Mouse (Mus musculus) liver, embryonic 11.5 days (tissue): ENCODE data around the gene Zfp709. TPM values are rescaled to one million over a fixed set of nuclear protein-coding genes. Genes with fewer than 3 reads are reported as not detected.
A peak's percentile ranks its signal among the peaks of the same experiment; 100 is the strongest.
"Not testable (repeated sequence)": the region's sequence is repeated elsewhere in the genome, so short reads cannot be mapped to it uniquely, and the experiment has no call there.

Experiments used
- ATAC-seq: fragments of 200-750 bp; cut with Nextera tagmentation; replicated peaks from 2 replicates; pipeline ENCODE4 v1.8.0; 2017; ENCODE audit warnings: moderate number of reproducible peaks, mild to moderate bottlenecking, moderate TSS enrichment, moderate library complexity; ENCODE audit not compliant: low FRiP score
- DNase-seq: peaks from one replicate; pipeline ENCODE4 v3.0.0-alpha.2; 2017; ENCODE audit warnings: low spot score
- H3K27ac ChIP-seq: fragments of 300-500 bp; sonication (generic); 2 replicates; pipeline ENCODE4 v1.5.1; 2014; ENCODE audit warnings: mild to moderate bottlenecking, low read depth, low read length, control low read depth
- H3K27me3 ChIP-seq: fragments of 300-500 bp; sonication (generic); replicated peaks from 2 replicates; pipeline ENCODE4 v1.6.1; 2014; ENCODE audit warnings: low read length, mixed read lengths; ENCODE audit not compliant: control insufficient read depth, insufficient read depth
- H3K36me3 ChIP-seq: fragments of 300-500 bp; sonication (generic); 2 replicates; pipeline ENCODE4 v1.6.1; 2014; ENCODE audit warnings: mild to moderate bottlenecking, low read length, moderate library complexity, mixed read lengths; ENCODE audit not compliant: control insufficient read depth, insufficient read depth
- H3K4me1 ChIP-seq: fragments of 300-500 bp; sonication (generic); replicated peaks from 2 replicates; pipeline ENCODE4 v1.6.1; 2014; ENCODE audit warnings: low read length, mixed read lengths; ENCODE audit not compliant: control insufficient read depth, insufficient read depth
- H3K4me2 ChIP-seq: fragments of 300-500 bp; sonication (generic); 2 replicates; pipeline ENCODE4 v1.6.1; 2014; ENCODE audit warnings: mild to moderate bottlenecking, control low read depth, moderate library complexity
- H3K4me3 ChIP-seq: fragments of 300-500 bp; sonication (generic); 2 replicates; pipeline ENCODE4 v1.5.1; 2014; ENCODE audit warnings: low read depth, low read length, control low read depth
- H3K9ac ChIP-seq: fragments of 300-500 bp; sonication (generic); 2 replicates; pipeline ENCODE4 v1.6.1; 2014; ENCODE audit warnings: low read depth, low read length, control low read depth
- H3K9me3 ChIP-seq: fragments of 300-500 bp; sonication (generic); 2 replicates; pipeline ENCODE4 v1.6.1; 2016; ENCODE audit warnings: low read length, inconsistent platforms, mixed read lengths; ENCODE audit not compliant: control insufficient read depth
- WGBS: fragments of 180-500 bp; shearing (Covaris S2); extraction: QIAGEN DNeasy Blood & Tissue Kit; methylation state at CpG from one replicate; pipeline ENCODE4 v1.1.7; 2014; 5-methylcytosine and 5-hydroxymethylcytosine counted together
- polyA plus RNA-seq: library from polyadenylated mRNA; unstranded; fragments of >200 nt; fragmentation: Nextera tagmentation; extraction: Ambion mirVana; gene quantifications from 2 replicates; pipeline ENCODE4 v1.2.1, GENCODE M21; 2014

Zfp709 gene
- polyA plus RNA-seq, result 3.9 and 4.2 TPM in 2 replicates

DNA sequence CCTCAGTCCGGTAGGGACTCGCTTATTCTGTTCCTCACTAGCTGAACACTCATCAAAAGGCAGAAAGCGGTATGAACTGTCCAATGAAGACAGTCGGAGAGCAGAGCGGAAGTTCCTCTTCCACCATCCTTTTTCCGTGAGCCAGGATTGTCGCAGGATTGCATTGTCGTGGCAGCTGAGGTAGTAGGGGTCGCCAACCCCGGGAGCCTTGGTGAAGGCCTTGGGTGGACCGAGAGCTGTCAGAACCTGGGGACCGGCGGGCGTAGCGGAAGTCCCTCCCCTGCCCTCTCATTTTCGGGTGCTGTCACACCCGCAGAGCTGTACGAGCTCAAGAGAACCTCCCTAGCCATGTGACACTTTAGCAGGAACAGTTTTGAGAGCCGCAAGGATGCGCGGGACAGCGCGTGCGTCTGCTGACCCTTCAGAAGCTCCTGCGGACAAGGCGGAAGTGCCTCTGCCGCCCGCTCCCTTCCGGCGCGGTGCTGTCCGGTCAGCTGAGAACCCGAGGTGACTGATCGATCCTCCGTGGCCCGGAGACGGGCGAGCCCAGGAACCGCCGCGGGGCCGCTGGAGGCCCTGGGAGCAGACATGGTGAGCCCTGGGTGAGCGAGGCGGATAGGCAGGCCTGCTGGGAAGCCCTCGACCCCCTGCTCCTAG, at the start of gene Zfp709:
Gene Zfp709, plus strand, starts transcription at position 402 of the 657 bp plus-strand sequence.
- H3K27ac ChIP-seq, result peak within 1 kb of the TSS; percentile 67
- peak; percentile 76 for DNase-seq
- H3K4me3 ChIP-seq, result peak within 1 kb of the TSS; percentile 73
- ATAC-seq, result peak; percentile 90
- H3K9me3 ChIP-seq, result peaks cover 11% of the 10 kb centered on the region; the same call in 1 of the 2 replicates
- 4% methylated on average over 45 of the region's 45 CpGs for WGBS
- no peaks in the 10 kb centered on the region for H3K27me3 ChIP-seq
- H3K36me3 ChIP-seq, result peaks cover 14% of the 10 kb centered on the region
- H3K4me2 ChIP-seq, result peak within 1 kb of the TSS; percentile 93
- H3K4me1 ChIP-seq, result no peaks in the 10 kb centered on the region
- peak within 1 kb of the TSS; percentile 88 for H3K9ac ChIP-seq

DNA sequence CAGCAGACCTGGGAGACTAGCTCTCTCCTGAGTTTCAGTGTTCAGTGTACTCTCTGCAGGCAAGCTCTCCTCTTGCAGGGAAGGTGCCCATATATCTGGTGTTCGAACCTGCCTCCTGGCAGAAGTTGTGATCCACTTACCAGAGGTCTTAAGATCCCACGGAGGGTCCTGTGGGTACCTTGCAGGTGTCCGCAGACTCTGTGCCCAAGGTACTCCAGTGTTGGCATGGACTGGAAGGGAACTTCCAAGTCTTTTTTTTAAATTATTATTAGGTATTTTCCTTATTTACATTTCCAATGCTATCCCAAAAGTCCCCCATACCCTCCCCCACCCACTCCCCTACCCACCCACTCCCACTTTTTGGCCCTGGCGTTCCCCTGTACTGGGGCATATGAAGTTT, 43.6 kb upstream of the Zfp709 start:
- not testable (repeated sequence) for H3K4me2 ChIP-seq, H3K9ac ChIP-seq, H3K27me3 ChIP-seq, H3K36me3 ChIP-seq, H3K4me1 ChIP-seq, ATAC-seq, H3K9me3 ChIP-seq, H3K4me3 ChIP-seq, DNase-seq, H3K27ac ChIP-seq
- 80% methylated on average over 4 of the region's 4 CpGs for WGBS

DNA sequence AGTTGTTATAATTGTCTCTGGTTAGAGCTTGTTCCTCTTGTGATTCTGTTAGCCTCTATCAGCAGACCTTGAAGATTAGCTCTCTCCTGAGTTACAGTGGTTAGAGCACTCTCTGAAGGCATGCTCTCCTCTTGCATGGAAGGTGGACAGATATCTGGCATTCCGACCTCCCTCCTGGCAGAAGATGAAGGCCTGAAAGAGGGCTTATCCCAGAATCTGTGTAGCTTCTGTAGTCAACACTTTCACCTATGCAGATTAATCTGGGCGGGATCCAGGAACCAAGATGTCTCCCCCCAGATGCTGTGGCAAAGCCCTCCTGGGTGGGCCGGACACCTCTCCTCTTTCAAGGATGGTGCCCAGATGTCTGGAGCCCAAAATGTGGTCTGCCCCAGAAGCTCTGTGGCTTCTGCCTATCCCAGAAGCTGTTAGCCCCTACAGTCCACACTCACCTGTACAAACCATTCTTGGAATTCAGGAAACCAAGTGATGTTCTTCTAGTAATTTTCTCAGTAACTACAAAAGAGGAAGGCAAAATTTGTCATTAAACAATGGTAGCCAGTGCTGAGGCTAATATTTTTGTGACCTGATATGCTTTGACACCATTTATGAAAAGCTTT, 40.5 kb upstream of the Zfp709 start:
- not testable (repeated sequence) for H3K27me3 ChIP-seq, H3K9ac ChIP-seq, H3K9me3 ChIP-seq, H3K4me1 ChIP-seq, H3K4me3 ChIP-seq, ATAC-seq, H3K36me3 ChIP-seq, H3K4me2 ChIP-seq, DNase-seq, H3K27ac ChIP-seq
- WGBS, result 80% methylated on average over 3 of the region's 3 CpGs

DNA sequence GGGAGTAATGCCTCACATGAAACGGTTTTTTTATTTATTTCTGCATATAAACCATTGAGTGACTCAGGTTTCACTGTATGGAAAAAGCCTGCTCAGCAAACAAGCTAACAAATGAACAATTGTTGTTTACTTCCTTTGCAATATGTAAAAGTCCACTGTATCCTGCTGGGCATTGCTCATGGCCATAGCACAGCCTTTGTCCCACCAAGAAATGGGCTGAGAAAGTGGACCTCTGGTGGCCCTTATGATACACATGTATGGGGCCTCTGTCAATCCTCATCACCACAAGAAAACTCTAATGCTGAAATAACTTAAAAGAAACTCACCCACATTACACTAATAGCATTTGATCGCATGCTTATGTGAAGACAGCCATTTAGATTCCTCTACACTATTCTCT, 39.3 kb upstream of the Zfp709 start:
- H3K9ac ChIP-seq, ATAC-seq, H3K4me1 ChIP-seq, H3K36me3 ChIP-seq, H3K9me3 ChIP-seq, H3K4me2 ChIP-seq, H3K27me3 ChIP-seq, H3K4me3 ChIP-seq, H3K27ac ChIP-seq, DNase-seq: not testable (repeated sequence)
- WGBS, result 70% methylated on average over 2 of the region's 2 CpGs

DNA sequence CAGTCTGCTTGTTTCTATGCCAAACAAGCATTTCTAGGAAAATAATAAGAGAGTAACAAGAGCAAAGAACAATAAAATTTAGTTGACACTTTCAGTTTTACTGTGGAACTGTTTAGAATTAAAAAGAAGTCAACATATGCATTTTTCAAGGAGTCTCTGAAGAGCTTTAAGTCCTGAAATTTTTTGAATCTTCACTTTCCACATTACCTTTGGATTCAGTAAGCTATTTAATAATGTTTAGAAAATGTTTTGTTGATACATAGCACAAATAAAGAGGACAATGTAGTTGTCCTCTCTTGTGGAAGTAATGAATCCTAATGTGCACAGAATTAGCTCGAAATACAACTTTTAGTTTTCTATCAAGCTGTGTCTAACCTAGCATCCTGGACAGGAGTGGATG, 37.4 kb upstream of the Zfp709 start:
- 61% methylated on average over 1 of the region's 1 CpGs for WGBS
- not testable (repeated sequence) for H3K9ac ChIP-seq, DNase-seq, H3K4me3 ChIP-seq, H3K9me3 ChIP-seq, H3K4me2 ChIP-seq, H3K27me3 ChIP-seq, H3K36me3 ChIP-seq, ATAC-seq, H3K27ac ChIP-seq, H3K4me1 ChIP-seq

DNA sequence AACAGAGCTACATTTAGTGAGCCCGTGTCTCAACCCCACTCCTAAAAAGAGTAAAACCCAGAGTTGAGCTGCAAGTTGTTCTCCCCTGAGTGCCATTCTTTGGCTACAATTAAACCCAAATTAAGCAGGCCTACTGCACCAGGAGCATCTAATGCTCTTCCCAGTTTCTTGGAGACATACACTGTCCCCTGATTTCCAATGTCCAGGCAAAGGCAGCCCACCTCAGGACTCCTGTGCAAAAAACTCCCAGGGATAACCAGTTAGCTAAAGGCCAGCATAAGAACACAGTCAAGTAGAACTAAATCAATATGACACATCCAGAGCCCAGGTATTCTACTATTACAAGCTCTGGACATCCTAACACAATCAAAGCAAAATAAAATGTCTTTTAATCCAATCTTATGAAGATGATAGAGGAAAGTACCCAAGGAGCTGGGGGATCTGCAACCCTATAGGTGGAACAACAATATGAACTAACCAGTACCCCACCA, 35.8 kb upstream of the Zfp709 start:
- H3K9me3 ChIP-seq, H3K4me3 ChIP-seq, H3K27me3 ChIP-seq, H3K27ac ChIP-seq, H3K9ac ChIP-seq, H3K4me2 ChIP-seq, H3K36me3 ChIP-seq, ATAC-seq, H3K4me1 ChIP-seq, DNase-seq: not testable (repeated sequence)
- 71% methylated on average over 1 of the region's 1 CpGs for WGBS

DNA sequence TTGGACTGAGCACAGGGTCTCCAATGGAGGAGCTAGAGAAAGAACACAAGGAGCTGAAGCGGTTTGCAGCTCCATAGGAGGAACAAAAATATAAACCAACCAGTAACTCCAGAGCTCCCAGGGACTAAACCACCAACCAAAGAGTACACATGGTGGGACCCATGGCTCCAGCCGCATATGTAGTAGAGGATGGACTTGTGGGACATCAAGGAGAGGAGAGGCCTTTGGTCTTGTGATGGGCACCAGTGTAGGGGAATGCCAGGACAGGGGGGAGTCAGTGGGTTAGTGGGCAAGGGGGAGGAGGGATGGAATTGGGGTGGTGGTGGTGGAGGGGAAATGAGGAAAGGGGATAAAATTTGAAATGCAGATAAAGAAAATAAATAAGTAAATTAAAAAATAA, 35.1 kb upstream of the Zfp709 start:
- not testable (repeated sequence) for H3K27ac ChIP-seq, H3K27me3 ChIP-seq, DNase-seq, H3K4me1 ChIP-seq, H3K36me3 ChIP-seq, H3K4me3 ChIP-seq, H3K9me3 ChIP-seq, ATAC-seq, H3K4me2 ChIP-seq, H3K9ac ChIP-seq
- WGBS, result 77% methylated on average over 2 of the region's 2 CpGs

DNA sequence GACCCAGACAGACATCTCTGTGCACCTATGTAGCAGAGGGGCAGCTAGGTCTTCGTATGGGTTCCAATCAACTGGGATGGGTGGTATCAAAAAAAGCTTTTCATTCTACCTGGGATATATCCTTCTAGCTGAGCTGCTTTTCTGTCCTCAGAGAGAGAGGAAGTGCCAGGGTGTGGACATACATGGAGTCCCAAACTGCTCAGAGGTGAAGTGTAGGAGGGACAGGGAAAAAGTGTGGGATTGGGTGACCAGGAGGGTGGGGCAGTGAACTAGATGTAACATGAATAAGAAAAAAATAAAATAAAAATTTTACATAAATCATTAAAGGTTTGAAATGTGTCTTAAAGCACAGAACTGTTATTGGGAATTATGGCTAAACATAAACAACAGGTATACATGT, 30.8 kb upstream of the Zfp709 start:
- DNase-seq, H3K9me3 ChIP-seq, H3K27ac ChIP-seq, H3K4me3 ChIP-seq, H3K9ac ChIP-seq, H3K36me3 ChIP-seq, H3K4me1 ChIP-seq, ATAC-seq, H3K4me2 ChIP-seq, H3K27me3 ChIP-seq: not testable (repeated sequence)
- WGBS, result 67% methylated on average over 1 of the region's 1 CpGs

DNA sequence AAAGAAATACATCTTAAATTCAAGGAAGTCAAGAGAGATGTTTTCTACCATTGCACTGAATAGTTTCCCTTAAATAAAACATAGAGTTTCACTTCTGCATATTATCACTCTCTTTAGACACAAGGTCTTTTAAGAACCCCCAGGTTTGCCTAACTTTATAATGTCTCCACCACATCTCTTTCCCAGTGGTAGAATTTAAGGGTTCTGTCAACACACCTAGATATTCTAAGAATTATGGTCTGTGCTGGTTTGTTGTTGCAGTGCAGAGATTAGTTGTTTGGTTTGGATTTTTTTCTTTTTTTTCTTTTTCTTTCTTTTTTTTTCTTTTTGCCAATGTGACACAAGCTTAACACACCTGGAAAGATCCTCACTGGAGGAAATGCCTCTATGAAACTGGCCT, 28.5 kb upstream of the Zfp709 start:
- not testable (repeated sequence) for H3K4me2 ChIP-seq, H3K9ac ChIP-seq, H3K36me3 ChIP-seq, H3K27ac ChIP-seq, ATAC-seq, H3K9me3 ChIP-seq, H3K4me3 ChIP-seq, H3K27me3 ChIP-seq, H3K4me1 ChIP-seq, DNase-seq
